Mouse (Mus musculus) T-helper 2 cell (primary cell): ENCODE measurements around the gene Hes5.

Experiments used
- in situ Hi-C: fragments of 300-600 bp; cut with MboI, MseI; formaldehyde crosslinking; loops from one replicate; pipeline ENCODE4 v1.15.1; 2025; ENCODE audit warnings: high pct_unique_total_duplicates

Hes5 gene

DNA sequence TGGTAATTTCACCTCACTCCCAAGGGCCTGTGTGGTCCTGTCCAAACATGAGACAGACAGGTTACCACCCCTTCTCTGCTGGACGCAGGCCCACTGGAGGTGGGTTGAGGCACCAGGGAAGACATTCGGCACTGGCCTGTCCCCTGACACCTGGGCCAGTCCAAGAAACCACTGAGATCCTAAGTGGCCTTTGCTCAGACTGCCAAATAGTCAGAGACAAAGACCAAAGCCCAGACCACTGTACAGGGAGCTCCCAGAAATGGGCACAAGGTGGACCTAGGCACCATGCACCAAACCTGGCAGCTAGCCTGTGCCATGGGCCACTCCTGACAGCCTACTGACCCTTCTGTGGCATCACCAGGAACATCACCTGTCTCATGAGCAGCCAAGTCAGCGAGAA is 48.5 kb downstream of the Hes5 start:
- in situ Hi-C loops, result no loop called here

- in situ Hi-C loops, result no loop called here
These were observed 50.1 kb downstream of the Hes5 start for GRCm38 (mm10) chr4:155010870-155011269.

DNA sequence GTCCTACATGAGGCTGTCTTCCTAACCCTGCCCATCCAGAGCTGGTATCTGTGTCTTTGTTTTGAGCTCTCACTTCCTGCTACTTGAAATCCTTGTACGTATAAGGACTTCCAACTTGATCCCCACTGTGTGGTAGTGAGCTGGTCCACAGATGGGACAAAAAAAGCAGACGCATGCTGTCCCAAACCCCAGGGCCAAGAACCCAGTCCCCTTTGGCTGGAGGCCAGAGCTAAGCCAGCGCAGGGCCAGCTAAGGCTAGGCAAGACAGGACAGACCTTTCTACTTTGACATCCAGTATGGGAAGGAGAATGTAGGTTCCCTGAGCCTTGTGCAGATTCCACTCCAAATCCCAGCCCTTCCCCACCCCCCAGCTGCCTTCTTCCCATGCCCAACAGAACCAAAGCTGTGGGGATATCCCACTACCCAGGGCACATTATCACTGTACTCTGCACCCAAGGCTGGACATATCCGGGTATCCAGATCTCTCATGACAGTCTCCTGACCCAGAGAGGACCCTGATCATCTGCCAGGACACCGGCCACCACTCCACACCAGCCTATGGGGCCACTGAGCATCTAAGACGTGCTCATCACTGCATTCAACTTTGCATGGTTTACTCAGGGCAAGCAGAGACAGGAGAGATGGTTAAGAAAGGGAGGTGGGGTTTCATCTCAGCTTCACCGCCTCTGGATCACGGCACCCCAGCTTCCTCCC is 50.7 kb downstream of the Hes5 start:
- in situ Hi-C loops, result no loop called here
